Mouse (Mus musculus) CH12F3 (cell line): ENCODE measurements around the gene Eif2ak1.
"Not testable (repeated sequence)": the region's sequence is repeated elsewhere in the genome, so short reads cannot be mapped to it uniquely, and the experiment has no call there.

Experiments used
- in situ Hi-C: fragments of 300-500 bp; cut with MboI; formaldehyde crosslinking; loops from 2 replicates; pipeline ENCODE4 v1.14.3; 2020; ENCODE audit warnings: low sequenced_read_pairs

Gene Eif2ak1

DNA sequence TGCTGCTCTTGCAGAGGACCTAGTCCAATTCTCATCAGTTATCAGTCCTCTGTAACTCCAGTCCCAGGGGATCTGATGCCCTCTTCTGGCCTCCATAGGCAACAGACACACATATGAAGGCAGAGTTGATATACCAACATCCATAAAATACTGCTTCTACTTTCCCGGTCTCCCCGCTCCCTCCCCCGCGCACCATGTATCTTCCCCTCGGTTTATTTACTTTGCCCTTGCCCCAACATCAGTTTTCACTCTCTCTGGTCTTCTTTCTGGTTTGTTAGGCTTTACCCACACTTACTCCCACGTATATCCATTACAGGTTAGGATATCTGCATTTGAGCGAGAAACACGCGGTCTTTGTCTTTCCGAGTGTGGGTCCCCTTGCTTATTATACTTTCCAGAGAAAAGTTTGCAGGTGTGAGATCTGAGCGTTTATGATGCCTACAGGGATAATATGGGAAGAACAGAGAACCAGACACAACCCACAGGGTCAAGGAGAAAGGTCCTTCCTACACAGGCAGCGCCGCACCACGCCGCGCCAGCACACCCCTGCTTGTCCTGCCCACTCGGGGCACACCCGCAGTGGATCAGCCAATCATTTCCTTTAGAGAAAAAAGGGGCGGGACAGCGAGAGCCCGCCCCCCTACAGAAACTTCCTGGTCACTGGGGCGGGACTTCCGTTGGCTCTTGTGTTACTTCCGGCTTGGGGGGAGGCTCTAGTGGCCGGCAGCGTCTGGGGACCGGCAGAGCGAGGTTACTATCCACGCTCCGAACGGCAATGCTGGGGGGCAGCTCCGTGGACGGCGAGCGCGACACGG is at the start of gene Eif2ak1:
TSS of gene Eif2ak1 (plus strand) at position 673 of the 815 bp plus-strand sequence.
- in situ Hi-C loops = no loop called here

DNA sequence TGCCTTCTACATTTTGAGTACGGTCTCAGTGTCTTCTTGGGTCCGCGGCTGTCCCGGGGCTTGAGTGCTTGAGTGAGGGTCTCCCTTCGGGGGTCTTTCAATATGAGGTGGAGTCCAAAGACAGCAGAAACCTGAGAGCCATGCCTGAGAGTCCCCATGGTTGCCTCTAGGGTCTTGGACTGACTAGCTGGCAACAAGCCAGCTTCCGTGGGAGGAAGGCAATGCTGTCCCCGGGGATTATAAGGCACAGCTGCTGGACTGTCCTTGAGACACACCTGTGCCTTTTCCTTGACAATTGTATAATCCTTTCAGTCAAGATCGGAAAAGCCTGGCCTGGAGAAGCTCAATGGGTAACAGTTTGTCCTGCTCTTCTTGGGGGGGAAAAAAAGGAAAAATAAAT is 35.6 kb upstream of the Eif2ak1 start:
- in situ Hi-C loops = no loop called here

DNA sequence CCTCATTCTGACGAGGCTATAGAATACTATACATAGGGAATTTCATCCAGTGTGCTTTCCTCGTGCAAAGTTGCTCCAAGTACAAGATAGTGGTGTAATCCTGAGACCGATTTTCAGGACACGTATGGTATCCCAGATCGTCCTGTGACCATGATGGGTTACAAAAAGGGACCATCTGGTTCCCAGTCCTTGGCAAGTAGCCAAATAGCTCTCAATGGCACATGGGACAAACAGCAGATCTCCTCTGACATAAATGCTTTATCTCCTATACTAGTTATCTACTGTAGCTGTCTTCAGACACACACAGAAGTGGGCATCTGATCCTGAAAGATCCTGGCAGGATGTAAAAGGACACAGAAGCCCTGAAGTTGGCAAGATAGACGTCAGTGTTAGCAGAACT is 32.2 kb upstream of the Eif2ak1 start:
- in situ Hi-C loops = no loop called here

DNA sequence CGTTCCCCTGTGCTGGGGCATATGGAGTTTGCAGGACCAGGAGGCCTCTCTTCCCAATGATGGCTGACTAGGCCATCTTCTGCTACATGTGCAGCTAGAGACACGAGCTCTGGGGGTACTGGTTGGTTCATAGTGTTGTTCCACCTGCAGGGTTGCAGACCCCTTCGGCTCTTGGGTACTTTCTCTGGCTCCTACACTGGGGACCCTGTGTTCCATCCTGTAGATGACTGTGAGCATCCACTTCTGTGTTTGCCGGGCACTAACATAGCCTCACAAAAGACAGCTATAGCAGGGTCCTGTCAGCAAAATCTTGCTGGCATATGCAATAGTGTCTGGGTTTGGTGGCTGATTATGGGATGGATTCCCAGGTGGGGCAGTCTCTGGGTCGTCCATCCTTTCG is 16.4 kb upstream of the Eif2ak1 start:
- in situ Hi-C loops = not testable (repeated sequence)

DNA sequence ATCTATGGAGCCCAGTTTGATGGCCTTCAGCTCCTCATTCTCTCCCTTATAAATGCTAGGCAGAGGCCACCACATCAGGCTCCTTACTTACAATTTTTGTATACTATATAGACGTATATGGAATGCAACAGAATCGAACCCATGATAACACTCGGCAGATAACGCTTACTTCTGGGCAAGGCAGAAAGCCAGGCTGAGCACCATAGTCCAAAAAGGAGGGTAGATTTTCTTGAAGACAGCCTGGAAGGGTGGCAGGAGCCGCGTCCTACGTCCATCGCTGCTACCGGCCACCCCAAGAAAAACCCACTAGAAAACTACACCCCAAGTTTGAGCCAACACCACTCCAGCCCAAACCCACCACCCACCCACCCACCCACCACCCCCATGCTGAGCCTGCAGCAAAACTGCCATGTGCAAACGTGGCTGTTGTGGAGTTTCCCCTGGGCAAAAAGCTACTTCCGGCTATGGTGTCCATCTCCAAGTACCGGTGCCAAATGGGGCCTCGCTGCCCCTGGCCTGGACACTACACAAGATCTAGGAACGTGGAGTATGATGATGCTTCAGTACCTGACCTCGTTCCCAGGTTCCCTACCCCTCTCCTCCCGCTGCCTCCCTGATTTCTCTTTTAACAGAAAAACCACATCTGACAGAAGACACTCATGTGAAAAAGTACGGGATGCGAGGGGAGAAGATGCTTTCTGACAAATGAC is 13.4 kb upstream of the Eif2ak1 start:
- in situ Hi-C loops = no loop called here

DNA sequence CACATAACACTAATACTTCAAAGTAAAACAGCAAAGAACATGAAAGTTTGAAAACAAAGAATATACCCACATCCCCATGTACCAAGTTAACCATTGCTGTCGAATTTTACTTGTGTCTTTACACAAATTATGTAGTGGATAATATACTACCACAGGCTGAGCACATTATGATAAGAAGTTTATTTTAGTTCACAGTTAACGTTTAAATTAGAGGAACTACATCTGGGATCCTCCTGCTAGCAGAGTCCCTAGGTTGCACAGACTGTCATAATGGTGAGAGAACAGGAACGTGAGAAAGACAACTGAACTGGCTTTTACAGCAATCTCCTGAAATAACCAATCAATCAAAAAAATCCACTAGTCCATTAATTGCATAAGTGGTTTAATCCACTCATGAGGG is 10.3 kb upstream of the Eif2ak1 start:
- in situ Hi-C loops = no loop called here

DNA sequence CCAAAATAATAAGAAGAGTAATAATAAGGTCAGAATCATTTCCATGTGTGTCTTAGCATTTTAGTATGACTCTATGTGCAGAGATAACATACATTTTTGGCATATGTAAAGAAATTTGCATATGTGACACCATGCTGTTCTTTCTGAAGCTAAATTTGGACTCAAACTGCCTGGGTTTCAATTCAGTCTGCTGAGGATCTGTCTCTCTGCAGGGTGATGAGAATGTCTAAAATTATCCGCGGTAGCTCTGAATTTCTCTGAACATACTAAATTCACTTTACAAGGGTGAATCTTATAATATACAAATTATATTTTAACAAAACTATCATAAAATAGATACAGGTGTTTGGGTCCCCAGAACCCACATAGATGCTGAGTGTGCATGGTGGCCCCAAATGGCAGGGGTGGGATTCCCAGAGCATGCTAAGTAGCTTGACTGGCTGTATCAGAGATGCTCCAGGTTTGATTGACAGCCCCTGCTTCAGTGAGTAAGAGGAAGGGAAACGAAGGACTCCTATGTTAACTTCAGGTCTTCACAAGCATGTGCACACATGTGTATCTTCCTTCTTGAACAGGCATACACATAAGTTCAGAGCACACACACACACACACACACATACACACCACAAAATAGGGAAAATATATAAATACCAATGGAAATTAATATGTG is 8.0 kb upstream of the Eif2ak1 start:
- in situ Hi-C loops = no loop called here

DNA sequence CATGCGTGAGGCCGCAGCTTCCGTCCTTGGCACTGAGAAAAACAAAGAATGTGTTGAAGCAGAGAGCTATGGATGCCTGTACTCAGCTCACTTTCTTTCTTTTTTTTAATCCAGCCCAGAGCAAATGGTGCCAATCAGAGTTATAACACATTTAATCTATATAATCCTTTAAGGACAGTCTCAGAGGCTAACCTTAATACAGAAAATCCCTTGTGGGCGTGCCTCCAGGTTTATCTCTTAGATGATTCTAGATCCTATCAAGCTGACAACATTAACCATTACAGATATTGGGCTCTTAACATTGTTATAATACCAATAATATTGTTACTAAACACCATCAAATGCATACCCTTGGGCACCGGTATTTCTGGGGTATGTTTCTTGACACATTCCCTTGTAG is 5.9 kb upstream of the Eif2ak1 start:
- in situ Hi-C loops = no loop called here

DNA sequence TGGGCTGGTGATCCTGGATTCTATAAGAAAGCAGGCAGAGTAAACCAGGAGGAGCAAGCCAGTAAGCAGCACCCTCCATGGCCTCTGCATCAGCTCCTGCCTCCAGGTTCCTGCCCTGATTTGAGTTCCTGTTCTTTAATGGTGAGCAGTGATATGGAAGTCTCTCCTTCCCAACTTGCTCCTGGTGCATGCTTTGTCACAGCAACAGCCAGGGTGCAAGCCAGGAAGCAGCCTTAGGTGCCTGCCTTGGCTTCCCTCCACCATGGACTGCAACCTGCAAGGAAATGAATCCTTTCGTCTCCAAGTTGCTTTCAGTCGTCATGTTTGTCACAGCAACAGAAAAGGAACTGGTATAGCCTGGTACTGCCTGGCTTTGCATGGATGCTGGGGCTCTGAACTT is 3.0 kb upstream of the Eif2ak1 start:
- in situ Hi-C loops = no loop called here

DNA sequence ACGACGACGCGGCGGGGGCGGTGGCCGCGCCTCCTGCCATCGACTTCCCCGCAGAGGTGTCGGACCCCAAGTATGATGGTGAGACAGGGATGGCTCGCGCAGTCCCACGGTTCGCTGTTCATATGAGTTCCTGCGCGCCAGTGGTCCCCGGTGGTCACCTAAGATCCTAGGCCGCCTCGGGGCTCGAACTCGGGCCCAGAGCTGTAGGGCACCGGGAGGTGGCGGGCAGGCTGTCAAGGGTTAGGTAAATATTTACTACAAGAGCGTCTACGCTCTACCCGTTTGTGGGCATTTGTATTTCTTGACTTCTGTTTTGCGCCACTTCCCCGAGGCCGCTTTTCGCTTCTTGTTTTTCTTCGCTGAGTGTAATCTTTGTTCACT is 333 bp downstream of the Eif2ak1 start:
- in situ Hi-C loops = no loop called here

DNA sequence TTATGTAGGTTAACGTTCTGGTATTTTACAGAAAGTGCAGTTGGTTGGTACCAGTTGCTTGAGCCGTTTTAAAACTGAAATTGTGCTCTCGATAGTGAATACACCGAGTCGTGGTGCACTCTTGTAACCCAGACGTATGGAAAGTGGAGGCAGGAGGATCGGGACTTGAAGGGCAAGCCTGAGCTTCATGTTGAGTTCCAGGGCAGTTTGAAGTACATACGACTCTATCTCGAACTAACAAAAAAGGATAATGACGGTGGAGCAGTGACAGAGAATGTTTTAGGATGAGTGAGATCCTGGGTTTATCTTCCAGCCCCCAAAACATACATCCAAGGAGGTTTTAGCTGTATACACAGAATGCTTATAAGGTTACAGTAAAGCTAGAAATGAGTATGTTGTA is 873 bp downstream of the Eif2ak1 start:
- in situ Hi-C loops = no loop called here

DNA sequence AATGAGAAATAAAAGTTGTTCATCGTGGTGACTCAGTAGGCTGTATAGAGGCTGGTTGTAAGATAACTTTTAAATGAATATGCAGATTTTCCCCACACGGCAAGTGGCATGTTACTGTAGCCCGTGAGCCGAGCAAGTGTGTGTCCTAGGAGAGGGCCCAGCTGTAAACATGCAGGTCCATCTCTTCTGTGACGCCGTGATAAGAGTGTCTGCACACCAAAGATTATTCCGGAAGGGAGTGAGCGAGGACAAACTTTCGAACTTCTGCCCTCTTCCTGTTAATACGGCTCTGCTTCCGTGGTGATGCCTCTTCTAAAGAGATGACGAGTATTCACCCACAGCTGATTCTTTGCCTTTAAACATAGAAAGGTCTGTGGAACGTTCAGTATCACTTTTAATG is 1.4 kb downstream of the Eif2ak1 start:
- in situ Hi-C loops = no loop called here

DNA sequence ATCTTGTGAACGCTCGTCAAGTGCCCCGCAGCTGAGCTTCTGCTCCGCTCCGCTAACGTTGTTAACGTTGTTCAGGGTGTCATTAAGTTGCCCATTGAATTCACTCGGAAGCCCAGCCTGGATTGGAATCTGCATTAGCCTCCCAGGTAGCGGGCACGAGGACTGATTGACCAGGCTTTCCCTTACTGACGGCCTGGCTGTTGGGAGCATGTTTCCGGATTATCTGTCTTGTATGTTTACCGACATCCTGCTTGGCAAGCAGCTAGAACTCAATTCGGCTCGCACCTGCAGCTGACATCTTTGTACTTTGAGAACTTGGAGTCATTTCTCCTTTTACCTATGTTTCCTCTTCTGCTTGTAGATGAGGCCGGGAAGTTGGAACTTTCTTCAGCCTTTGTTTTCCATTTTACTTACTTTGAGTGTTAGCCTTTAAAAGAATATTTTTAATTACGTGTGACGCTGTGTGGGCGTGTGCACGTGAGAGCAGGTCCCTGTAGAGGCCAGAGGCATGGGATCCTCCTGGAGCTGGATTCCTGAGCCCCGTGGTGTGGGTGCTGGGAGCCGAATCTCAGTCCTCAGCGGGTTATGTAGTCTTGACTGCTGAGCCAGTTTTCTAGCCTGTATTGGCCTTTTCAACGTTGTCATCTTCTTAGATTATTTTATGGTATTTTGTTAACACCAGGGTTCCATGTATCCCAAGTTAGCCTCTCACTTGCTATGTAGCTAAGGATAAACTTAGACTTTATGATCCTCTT is 2.5 kb downstream of the Eif2ak1 start:
- in situ Hi-C loops = no loop called here

DNA sequence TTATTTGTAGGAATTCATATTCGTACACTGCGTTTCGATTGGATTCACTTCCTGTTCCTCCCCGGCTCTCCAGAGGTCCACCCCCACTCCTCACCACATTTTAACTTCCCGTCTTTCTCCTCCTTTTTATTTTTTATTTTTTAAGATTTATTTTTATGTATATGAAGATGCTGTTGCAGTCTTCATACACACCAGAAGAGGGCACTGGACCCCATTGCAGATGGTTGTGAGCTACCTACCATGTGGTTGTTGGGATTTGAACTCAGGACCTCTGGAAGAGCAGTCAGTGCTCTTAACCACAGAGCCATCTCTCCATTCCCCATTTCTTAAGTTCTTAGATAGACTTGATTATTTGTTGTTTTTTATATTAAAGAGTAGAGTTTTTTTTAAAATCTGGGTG is 3.2 kb downstream of the Eif2ak1 start:
- in situ Hi-C loops = no loop called here

DNA sequence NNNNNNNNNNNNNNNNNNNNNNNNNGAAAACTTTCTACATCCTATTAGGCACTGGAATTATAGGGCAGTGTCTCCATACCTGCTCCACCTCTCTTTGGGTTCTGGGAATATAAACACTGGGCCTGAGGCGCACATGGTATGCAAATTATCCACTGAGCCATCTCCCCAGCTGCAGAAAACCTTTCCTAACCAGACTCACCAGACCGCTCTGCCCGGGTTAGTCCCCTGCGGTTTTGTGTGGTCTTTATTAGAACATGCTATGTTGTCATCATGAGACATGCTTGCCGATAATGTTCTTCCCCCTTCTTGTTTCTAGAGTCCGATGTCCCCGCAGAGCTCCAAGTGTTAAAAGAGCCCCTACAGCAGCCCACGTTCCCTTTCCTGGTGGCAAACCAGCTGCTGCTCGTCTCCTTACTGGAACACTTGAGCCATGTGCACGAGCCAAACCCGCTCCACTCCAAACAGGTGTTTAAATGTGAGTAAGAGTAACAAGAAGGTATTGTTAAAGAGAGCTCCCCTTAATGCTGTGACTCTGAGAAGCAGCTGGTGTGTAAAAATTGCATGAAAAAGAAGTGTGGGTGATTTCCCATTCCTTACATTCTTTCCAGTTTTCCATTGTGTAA is 54.1 kb downstream of the Eif2ak1 start:
- in situ Hi-C loops = no loop called here

DNA sequence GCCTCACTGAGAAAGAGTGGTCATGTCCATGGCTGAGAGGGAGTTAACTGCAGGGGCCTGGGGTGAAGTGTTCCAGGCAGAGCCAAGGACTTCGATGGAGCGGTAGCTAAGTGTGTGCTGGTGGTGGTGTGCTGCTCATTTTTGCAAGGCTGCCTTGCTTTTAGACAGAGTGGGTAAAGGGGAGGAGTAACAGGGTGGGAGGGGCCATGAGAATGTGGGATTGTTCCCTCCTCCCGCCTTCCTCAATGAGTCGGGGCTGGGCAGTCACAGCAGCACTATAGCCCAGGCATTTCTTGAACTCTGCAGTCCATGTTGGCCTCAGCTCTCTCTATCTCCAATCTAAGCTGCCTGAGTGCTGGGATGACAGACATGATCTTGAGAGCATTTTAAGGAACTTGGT is 57.0 kb downstream of the Eif2ak1 start:
- in situ Hi-C loops = no loop called here

DNA sequence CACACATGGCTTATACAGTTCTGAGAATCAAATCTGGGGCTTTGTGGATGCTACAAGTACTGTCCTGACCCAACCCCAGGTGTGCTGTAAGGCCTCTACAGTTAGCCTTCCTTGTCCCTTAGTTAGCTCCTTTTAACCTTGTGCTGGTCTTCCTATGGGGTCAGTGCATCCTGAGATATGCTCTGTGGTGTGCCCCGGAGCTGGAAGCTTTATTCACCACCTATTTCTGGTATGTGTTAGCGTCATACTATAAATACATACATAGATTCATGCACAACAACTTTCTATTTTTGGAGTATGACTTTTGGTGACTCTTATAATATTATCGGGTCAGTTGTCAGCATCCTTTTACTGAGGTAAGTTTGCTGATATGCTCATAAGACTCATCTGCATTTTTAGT is 67.7 kb downstream of the Eif2ak1 start:
- in situ Hi-C loops = no loop called here

DNA sequence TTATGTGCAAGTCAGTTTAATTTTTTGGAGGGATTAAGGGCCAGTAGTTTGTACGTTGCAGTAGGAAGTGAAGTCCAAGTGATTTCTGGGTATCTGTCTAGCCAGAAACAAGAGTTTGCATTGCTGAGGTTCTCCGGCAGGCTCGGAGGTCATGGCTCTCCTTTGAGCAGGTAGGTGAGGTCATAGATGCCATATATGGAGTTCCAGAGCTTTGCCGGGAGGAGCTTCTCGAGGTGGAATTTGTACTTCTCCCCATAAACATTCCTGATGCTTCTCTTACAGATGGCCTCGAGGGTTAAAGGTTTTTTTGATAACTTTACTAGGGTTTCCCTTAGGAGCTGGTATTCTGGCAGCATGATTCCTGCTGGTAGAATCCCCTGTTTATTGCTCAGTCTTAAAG is 73.2 kb downstream of the Eif2ak1 start:
- in situ Hi-C loops = no loop called here

DNA sequence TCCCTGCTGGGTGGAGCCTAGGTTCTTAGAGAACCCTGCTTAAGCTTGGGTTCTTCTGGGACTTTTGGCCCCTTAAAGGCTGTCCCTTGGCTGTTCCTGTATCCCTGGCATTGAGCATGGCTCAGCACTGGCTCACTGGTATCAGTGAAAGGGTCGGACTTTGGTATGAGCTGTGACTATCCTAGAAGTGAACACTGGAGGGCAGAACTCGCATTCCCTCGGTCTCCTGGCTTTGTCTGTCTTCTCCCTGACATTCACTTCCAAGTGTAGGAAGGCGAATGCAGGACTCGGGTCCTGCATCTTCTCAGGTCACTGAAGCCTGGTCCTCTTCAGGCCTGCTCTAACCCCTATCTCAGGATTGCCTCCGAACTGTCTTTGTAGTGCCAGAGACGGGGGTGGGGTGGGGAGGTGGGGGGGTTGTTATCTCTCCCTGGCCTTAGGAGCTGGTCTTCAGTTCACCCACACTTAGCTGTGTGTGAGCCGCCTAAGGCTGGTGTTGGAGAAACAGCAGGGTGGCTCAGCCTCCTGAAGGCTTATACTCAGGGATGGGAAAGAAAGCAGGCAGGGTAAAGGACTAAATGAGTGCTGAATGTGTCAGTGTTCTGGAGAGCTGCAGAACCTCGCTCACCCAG is 74.8 kb downstream of the Eif2ak1 start:
- in situ Hi-C loops = no loop called here

DNA sequence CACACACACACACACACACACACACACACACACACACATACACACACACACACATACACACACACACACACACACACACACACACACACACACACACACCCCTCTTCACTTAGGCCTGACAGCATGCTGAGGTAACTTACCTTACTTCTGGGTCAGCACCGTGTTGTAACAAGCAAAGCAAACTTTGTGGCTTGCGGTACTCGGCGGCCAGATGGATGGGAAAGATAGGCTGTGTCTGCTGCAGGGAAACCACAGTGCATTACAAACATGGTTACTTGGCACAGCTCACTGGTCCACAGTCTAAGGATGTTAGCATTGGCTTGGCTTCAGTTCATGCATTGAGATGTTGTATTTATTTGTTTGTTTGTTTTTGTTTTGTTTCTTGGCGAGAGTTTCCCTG is 75.8 kb downstream of the Eif2ak1 start:
- in situ Hi-C loops = no loop called here
